Mouse (Mus musculus) right cerebral cortex, postnatal 14 days (tissue): ENCODE data around the gene Taf1d.
"Not testable (repeated sequence)": the region's sequence is repeated elsewhere in the genome, so short reads cannot be mapped to it uniquely, and the experiment has no call there.

ENCODE experiments used
- DNase-seq: peaks from one replicate; pipeline ENCODE4 v3.0.0; 2022

The Taf1d gene

DNA sequence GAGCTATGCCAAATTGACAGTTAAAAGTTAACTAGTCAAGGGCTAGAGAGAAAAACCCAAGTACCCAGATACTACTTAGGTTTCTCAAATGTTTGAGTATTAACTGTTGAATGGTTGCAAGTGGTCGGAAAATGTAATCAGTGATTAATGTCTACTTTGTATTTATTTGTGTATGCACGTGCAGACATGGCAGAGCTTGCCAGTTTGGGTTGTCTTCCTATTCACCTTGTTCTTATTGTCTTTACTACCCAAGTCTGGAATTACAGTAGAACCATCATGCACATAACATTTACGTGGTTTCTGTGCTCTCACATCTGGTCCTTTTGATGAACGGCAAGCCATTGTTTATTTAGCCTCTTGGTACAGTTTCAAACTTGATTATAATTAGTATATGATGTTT is 3.4 kb downstream of the Taf1d start:
- no peak for DNase-seq

GRCm38 (mm10) chr9:15310179-15310578 is 4.2 kb downstream of the Taf1d start:
- no peak for DNase-seq

DNA sequence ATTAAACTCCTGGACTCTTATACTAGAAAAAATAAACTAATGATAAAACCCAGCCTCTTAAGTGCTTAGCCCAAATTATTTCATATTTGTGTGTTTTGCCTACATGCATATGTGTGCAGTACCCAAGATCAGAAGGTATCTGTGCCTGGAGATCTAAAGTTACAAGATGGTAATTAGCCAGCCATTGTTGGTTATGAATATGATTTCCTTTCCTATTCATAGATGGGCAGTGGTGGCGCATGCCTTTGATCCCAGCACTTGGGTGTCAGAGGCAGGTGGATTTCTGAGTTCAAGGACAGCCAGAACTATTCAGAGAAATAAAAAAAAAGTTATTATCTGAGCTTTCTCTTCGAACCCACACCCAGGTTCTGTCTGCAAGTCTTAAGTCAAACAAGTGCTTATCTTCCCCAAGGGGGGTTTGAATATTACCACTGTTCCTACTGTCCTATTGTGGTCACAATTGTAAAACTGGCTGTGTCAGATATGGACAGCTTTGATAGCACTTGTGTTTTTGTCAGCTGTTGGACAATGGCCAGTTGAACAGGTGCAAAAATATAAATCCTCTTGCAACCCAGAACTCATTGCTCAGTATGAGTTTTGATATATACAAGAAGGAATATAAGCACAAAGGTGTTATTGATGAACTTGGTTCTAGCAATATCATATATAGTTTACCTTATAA is 6.2 kb downstream of the Taf1d start:
- DNase-seq, result no peak

DNA sequence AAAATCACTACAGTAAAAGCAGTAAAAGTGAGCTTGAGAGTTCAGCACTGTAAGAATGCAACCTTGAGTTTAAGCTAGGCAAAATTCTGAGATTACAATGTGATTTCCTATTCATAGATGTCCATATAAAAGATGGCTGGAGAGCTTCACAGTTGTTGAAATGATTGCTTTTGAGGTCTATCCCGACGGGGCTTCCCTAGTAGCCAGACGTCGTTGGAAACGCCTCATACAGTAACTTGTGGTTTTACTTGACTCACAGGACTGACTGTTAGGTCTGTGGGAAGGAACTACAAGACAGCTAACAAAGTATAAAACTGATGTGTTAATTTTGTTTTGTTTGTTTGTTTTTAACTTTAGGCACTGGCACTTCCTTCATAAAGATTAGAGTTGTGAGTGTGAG is 7.6 kb downstream of the Taf1d start:
- no peak for DNase-seq

- no peak for DNase-seq
Observed at GRCm38 (mm10) chr9:15314619-15315018, 8.6 kb downstream of the Taf1d start.

GRCm38 (mm10) chr9:15316296-15316695 is 10.3 kb downstream of the Taf1d start:
- DNase-seq, result not testable (repeated sequence)

- DNase-seq, result no peak
Observed at GRCm38 (mm10) chr9:15317223-15318169, 11.5 kb downstream of the Taf1d start.

DNA sequence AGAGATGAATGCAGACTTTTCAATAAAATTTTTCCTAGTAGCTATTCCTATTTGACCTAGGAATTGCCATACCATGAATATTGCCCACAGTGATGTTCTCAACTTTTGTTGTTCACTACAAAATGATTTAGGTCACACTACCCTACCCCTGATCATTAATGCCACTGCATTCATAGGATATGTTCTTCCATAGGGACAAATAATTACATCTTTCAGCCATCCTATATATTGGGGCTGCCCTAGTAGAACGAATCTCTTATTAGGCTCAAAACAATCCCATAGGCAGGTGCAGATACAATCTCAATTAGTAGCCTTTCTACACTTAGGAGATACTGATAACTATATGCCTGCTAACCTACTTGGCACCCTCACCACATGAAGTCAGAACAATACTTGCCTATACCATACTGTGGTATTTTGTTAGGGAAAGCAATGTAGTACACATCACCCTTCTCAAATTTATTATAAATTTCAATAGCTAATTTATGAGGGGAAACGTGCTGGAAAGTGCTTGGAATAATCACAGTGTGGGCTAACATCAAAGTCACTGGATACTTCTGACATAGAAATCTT is 12.2 kb downstream of the Taf1d start:
- DNase-seq, result no peak

DNA sequence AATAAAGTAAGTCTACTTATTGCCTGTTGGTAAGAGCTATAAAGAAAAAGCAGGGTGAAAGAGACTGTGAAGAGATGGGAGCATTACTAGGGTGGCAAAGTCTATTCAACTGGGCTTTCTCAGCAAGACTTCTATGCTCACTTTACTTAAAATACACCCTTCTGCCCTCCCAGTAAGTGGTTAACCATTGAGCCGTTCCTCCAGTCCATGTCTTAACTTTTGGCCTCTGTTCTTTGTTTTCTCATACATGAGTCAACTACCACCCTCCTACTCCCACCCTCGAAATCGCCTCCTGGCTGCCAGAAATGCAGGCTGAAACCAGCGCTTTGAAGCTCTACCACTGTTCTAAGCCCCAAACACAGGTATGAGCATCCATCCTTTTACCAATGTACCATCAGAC is 31.8 kb downstream of the Taf1d start:
- DNase-seq, result no peak

- no peak for DNase-seq
Observed at GRCm38 (mm10) chr9:15349925-15350324, 43.9 kb downstream of the Taf1d start.

DNA sequence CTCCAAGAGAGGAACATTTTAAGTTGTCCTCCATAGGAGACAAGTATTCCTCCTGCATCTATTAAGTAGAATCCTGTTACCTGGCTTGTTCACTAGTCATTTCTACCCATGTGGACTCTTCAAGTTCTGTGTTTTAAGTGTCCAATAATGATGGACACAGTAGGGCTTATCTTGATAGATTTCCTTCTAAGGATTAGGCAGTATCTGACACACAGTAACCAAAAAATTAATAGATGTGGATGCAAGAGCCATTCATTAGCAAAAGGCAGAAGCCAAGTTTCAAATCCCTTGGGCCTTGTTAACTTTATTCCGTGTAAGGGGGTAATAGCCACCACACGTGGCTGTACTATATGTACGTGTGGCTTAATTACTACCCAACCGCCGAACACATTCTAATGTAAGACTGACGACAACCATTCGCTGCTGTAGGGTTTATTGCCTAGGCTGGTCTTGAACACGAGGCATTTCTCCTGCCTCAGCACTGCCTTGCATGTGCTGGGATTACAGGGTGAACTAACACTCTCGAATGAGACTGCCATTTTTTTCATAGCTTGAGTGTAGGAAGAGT is 51.0 kb downstream of the Taf1d start:
- DNase-seq, result no peak

GRCm38 (mm10) chr9:15357484-15358275 is 51.7 kb downstream of the Taf1d start, which contains the start of gene Cep295:
Cep295 (minus strand) TSS chr9:15357788.
- peak; percentile 98 for DNase-seq

DNA sequence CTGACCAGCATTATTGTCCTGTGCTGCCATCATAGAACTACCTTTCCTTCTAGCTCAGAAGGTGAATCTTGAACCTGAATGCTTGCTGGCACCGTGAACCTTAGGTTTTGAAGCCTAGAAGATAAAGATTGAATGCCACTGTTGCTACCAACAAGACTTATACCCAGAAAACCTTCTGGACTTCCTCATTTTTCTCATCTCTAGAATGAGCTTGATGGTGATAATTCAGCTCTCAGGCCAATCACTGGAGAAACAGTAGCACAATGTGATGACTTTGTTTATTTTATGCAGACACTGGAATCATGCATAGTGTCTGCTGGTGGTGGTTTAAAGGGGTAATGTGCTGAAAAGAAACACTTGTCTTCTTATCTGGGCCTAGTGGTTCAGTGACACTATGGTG is 58.8 kb downstream of the Taf1d start:
- DNase-seq, result no peak

DNA sequence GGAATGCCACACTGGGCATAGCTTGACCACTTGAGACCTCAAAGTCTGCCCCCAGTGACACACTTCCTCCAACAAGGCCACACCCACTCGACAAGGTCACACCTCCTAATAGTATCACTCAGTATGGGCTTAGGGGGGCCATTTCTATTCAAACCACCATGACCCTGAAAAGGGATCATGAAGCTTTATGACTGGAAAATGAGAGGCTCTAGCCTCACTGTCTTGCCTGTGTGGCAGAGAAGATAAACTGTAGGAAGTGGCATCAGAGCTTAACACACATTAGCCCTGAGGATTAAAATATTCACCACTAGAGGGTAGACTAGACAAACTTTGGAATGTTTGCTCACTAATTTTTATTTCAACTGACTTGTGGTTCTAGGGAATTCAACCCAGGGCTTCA is 59.8 kb downstream of the Taf1d start:
- DNase-seq, result no peak

DNA sequence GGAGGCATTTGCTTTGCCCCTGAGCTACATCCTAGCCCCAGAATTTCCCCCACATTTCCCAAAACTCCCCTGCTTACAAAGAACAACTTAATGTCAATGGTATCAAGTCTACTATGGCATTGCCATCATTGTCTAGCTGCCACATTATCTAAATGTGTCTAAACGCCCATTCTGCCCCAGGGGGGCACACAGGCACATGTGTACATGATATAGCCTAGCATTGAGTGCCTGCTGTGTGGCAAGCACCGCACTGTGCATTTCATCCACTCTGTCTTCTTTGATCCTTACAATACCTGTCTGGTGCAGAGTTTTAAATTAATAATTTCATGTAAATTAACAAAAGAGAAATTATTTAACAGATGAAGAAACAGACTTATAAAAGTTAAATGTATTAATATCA is 60.2 kb downstream of the Taf1d start:
- no peak for DNase-seq
